Mouse (Mus musculus) splenic B cell, adult 2 months (primary cell): ENCODE data around the gene Gm11077.

Experiments
- DNase-seq: peaks from one replicate; pipeline ENCODE4 v3.0.0-alpha.2; 2011; ENCODE audit warnings: low read depth, low spot score
- H3K27me3 ChIP-seq: 2 replicates; pipeline ENCODE4 v1.6.1; 2012; ENCODE audit warnings: mild to moderate bottlenecking, low read length, moderate library complexity, mixed read lengths; ENCODE audit not compliant: control insufficient read depth, poor library complexity, insufficient read depth, severe bottlenecking
- H3K36me3 ChIP-seq: 2 replicates; pipeline ENCODE4 v1.6.1; 2012; ENCODE audit warnings: mild to moderate bottlenecking, low read length, moderate library complexity, mixed read lengths; ENCODE audit not compliant: control insufficient read depth, poor library complexity, insufficient read depth, severe bottlenecking

Gene Gm11077

DNA sequence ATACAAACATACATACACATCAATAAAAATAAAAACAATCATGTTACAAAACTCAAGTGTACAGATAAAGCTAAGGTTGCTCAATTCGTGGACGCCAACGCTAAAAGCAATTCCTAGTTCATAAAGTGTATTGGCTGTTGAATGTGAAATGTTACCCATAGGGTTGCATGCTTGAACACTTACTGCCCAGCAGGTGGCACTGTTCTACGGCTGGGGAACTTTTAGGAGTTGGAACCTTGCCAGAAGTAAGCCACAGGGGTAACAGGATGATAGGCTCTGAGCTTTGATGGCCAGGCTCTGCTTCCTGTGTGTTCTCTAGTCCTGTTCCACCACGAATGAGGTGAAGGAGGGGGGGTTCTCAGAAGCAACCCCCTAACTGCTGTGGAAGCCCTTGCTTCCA lies at the start of gene Gm11077:
Gm11077 (plus strand) TSS at position 13 of the 400 bp plus-strand sequence.
- DNase-seq, result no peak
- H3K27me3 ChIP-seq, result no peaks in the 10 kb centered on the region
- no peaks in the 10 kb centered on the region for H3K36me3 ChIP-seq

DNA sequence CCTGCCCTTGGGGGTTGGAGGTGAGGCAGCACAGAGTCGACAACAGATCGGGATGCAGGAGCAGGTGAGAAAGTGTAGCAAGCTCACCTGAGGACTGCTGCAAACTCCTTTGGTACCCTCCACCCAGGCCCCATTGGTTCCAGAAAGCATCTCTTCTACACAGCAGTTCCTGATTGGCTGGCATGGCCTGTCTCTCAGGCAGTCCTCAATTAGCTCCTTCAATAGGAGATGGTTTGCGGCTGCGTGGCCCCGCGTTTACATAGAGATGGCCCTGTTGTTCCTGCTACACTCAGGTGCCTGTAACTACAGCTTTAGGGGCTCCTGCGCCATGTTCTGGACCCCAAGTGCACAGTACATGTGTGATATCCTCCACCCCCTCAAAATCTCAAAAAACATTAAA lies 48.4 kb upstream of the Gm11077 start:
- no peaks in the 10 kb centered on the region for H3K27me3 ChIP-seq
- no peak for DNase-seq

DNA sequence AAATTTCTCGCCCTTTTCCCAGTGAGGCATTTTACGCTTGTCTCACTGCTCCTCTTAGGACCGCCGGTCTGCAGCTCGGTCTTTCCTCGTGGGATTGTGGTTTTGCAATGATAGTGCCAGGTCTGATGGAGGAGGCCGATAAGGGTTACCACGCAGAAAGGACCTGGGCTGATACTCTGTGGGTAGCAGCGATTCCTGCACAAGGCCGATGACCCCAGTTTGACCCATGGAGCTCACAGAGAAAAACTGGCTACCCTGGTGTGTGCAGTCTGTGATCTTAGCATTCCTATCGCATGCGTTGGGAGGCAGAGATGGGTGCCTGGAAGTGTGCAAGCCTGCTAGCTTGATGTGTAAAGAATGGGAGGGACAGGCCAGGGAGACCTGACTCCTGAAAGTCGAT lies 46.3 kb upstream of the Gm11077 start:
- DNase-seq, result no peak
- Histone ChIP-seq H3K36me3 (no peaks in the 10 kb centered on the region), H3K27me3 (no peaks in the 10 kb centered on the region)

More for the DNA sequence above, 48.4 kb upstream of the Gm11077 start:
- H3K36me3 ChIP-seq, result no peaks in the 10 kb centered on the region

DNA sequence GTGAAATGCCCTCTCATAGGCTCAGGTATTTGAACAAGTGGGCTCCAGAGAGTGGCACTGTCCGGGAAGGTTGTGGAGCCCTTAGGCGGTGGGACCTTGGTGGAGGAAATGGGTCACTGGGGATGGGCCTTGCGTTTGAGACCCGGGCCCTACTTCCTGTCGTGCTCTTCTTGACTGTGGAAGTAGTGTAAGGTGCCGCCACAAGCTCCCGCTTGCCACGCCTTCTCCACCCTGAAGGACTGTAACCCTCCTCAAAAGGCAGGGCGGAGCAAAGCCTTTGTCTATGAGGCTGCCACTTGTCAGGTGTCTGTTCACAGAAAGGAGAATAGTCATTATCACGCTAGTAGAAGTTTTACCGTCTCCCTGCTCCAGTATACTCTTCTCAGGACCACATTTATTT lies 44.7 kb upstream of the Gm11077 start:
- H3K36me3 ChIP-seq, result no peaks in the 10 kb centered on the region

DNA sequence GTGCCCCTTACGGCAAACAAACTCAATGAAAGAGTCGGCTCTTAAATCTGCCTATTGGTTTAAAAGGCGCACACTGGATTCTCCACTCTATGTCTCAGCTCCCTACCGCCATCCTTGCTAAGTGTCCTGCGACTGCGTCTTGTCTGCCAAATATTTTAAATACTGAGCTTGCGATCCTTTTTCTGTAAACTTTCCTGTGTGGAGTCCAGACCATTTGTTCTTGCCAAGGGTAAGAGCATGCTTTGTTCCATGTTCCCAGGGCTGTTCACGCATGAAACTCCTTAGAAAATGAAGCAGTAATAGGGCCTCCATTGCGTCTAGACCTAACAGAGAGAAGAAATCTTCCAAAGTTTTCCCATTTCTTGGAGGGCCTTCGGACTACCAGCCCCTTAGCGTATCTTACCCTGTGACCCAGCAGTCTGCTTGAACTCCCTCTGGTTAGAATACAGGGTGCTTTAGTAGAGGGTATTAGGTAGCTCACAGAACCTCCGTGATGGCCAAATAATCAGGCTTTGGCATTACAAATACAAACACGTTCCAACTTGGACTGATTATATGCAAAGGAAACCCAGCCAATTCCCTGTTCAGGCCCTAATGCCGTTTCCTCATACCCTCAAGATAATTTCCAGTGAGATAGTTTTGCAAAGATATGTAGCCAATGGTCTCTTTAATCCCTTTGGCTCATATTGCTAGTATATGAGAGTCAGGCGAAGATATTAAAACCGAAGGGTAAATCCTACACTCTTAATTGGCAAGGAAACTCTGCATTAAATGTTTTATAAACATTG lies 39.3 kb upstream of the Gm11077 start:
- no peak for DNase-seq
- Histone ChIP-seq H3K27me3 (no peaks in the 10 kb centered on the region), H3K36me3 (no peaks in the 10 kb centered on the region)

More for the DNA sequence above, 44.7 kb upstream of the Gm11077 start:
- no peak for DNase-seq
- no peaks in the 10 kb centered on the region for H3K27me3 ChIP-seq

DNA sequence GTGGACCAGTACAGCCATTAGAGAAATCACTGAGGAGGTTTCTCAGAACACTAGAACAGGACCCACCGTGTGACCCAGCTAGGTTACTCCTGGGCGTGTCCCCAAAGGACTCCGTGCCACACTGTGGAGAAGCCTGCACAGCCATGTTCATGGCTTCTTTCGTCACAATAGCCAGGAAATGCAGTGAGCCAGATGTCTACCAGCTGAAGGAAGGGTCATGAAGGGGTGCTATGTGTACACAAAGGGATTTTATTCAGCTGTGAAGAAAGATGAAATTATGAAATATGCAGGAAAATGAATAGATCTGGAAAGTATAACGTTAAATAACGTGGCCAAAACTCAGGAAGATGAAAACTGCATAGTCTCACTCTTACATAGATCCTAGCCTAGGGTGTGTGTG lies 36.9 kb upstream of the Gm11077 start:
- no peaks in the 10 kb centered on the region for H3K27me3 ChIP-seq
- DNase-seq, result no peak
- H3K36me3 ChIP-seq, result no peaks in the 10 kb centered on the region

DNA sequence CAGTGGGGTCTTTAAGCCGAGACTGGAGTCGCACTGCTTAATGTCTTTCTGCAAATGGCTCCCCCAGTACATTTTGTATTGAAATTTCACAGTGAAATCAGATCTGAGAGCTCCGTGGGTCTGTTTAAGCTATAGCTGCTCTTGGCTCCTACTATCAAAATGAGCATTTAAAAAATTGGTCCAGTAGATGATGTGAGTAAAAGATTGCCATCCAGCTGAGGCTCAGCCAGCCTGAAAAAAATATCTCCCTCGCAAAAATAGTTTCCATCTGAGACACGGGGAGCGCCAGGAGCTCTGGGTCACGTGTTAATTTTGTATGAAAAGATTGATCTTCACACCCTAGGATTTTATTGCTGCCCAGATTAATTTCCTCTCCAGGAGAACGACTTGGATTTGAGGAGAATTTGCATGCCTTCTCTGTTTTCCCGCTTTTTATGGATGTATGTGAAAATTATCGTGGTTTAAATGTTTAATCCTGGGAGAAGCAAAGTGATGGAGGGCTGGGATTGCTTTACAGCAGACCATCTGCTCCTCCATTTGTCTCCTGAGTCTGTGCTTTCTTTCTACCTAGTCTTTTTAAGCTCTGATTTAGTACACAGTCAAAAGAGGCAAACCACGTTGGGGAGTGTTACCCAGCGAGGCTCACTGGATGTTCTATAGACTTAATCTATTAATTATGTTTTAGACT lies 32.7 kb upstream of the Gm11077 start:
- Histone ChIP-seq H3K36me3 (no peaks in the 10 kb centered on the region), H3K27me3 (no peaks in the 10 kb centered on the region; the same call in 1 of the 2 replicates)
- DNase-seq, result no peak

DNA sequence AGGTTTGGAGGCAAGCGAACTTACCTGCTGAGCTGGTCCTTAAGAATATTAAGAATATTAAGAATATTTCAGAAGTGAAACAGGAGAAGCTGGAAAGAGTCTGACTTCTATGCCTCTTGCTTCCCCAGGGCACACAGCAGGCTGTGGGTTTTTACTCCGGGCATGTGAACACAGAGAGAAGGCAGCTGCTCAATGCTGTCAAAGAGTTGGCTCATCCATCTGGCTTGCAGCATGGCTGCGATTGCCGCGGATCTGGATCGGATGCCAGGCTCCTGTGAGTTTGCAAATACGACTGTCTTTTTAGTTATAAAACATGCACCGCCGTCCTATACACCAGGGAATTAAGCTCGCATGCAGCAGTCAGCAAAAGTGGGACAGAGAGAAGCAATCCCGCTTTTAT lies 31.1 kb upstream of the Gm11077 start:
- Histone ChIP-seq H3K36me3 (no peaks in the 10 kb centered on the region), H3K27me3 (no peaks in the 10 kb centered on the region; the same call in 1 of the 2 replicates)
- DNase-seq, result no peak

DNA sequence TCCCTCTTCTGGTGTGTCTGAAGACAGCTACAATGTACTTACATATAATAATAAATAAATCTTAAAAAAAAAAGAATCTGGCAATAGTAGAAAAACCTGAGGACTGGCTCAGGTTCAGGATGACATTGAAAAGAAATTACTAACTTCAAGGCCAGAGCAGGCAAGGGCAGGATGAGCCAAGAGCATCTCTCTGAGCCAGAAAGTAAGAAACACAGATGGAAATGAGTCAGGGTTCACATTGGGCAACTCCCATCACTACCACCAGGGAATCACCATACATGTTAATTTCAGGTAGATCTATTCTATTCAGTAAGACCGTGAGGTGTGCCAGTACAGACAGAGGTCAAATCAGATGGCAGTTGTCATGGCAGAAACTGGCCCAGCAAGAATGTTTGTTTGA lies 30.5 kb upstream of the Gm11077 start:
- H3K36me3 ChIP-seq, result no peaks in the 10 kb centered on the region
- no peaks in the 10 kb centered on the region; the same call in 1 of the 2 replicates for H3K27me3 ChIP-seq
- DNase-seq, result no peak

DNA sequence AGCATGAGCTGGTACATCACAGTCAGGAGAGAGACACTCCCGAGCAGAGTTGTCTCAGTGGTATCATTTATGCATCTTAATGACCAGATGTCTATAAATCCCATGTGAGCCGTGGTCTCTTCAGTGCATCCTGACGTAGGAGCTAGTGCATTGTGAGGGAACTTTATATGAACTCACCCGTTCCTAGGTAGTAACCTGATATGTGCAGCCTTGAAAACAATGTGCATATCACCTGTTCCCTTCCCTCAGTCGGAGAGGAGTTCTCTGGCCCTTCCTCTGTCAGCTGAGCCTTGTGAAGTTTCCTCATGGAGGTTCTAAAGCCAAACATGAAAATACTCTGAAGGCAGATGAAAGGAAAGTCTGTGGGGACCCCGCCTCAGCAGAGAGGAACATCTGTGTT lies 27.8 kb upstream of the Gm11077 start:
- H3K36me3 ChIP-seq, result no peaks in the 10 kb centered on the region
- H3K27me3 ChIP-seq, result no peaks in the 10 kb centered on the region; the same call in 1 of the 2 replicates

DNA sequence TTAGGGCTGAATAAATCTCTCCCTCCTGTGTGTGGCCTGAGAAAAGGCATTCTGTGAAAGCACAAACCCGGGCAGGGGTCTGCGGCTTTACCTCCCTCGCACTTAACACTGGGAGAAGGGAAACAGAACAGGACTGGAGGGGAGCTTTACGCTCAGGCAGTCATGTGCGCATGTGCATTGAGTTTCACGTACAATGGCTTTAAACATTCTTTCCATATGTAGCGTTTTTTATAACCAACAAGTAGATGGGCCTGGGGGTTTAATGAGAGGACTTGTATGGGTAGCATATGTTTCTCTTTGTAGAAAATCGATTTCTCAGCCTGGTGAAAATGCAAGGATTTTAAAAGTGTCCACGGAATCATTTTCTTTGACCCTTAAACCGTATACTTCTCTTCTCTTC lies 24.0 kb upstream of the Gm11077 start:
- Histone ChIP-seq H3K27me3 (no peaks in the 10 kb centered on the region), H3K36me3 (no peaks in the 10 kb centered on the region)
- no peak for DNase-seq

More for the DNA sequence above, 27.8 kb upstream of the Gm11077 start:
- DNase-seq, result no peak

DNA sequence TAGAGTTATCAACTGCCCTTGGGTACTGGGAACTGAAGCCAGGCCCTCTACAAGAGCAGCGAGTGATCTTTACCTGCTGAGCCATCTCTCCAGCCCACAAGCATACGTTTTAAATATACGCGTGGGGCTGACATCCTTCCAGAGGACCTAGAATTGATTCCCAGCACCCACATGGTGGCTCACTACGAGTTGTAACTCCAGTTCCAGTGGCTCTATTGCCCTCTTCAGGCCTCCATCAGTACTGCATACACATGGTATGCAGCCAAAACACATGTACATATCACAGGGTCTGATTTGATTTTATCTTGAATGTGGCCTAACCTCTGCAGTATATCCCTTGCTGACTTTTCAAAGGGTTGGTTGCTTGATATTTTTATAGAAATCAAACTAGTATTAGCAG lies 23.0 kb upstream of the Gm11077 start:
- H3K36me3 ChIP-seq, result no peaks in the 10 kb centered on the region
- no peaks in the 10 kb centered on the region for H3K27me3 ChIP-seq
- DNase-seq, result no peak

DNA sequence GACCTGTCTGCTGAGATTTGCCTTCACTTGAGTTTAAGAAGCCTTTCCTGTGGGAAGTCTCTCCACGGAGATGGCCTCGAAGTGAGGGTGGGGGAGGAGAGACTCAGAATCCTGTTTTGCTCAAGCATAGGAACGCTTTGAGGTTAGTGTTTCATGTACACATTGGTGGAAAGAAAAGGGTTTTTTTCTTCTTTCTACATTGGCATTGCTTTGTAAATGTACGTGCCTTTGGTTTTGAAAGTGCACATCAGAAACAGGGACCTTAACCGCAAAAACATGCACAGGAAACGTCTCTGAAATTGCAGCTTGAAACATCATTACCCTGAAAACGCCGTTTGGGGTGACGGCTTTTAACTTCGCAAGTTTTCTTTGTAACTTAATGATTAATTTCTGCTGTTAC lies 21.0 kb upstream of the Gm11077 start:
- Histone ChIP-seq H3K36me3 (no peaks in the 10 kb centered on the region), H3K27me3 (no peaks in the 10 kb centered on the region)
- no peak for DNase-seq

DNA sequence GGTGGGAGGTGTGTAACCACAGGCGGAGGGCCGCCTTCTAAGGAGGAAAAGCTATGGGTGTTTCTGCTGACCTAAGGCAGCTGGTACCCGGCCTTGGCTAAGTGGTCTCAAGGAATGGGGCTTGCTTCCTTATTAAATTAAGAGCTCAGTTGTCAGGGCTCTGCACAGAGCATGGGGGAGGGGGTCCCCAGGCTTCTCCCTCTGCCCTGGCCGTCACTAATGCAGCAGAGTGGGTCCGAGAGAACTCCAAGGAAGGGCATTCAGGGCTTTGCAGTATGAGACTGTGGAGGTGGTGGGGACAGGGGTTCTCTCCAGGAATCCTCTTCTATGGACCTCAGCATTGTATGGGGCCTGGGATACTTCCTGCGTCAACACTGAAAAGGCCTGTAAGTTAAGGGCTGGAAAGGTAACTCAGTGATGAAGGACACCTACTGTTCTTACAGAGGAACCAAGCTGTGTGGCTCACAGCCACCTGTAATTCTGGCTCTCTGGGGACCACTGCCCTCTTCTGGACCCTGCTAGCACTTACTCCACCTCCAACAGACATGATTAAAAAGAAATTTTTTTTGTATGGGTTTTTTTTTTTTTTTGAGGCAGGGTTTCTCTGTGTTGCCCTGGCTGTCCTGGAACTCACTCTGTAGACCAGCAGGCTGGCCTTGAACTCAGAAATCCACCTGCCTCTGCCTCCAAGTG lies 19.5 kb upstream of the Gm11077 start:
- Histone ChIP-seq H3K27me3 (no peaks in the 10 kb centered on the region), H3K36me3 (no peaks in the 10 kb centered on the region)
- DNase-seq, result peak; percentile 24

DNA sequence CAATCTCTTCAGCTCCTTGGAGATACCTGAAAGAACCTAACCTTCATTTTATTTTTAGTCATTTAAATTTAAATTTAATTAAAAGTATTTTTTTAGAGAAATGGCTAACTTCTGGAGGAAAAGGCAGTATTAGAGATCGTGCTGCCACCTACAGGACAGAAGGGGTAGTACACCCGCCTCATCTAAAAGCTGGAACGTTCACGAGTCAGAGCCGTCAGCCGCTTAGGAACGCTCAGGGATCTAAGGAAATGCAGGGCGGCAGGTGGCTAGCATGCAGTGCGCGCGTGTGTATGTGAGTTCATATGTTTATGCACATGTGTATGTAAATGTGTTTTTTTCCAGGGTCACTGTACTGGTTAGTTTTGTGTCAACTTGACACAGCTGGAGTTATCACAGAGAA lies 16.3 kb upstream of the Gm11077 start:
- no peaks in the 10 kb centered on the region; the same call in 1 of the 2 replicates for H3K27me3 ChIP-seq
- peak; percentile 57 for DNase-seq
- H3K36me3 ChIP-seq, result no peaks in the 10 kb centered on the region
